Mouse (Mus musculus): ENCODE measurements around the gene 9030025P20Rik.
"Not testable (repeated sequence)": the region's sequence is repeated elsewhere in the genome, so short reads cannot be mapped to it uniquely, and the experiment has no call there.

The 9030025P20Rik gene

GRCm38 (mm10) chr17:14990116-14990702 is 11.9 kb downstream of the 9030025P20Rik start:
- not testable (repeated sequence) for DNase-seq (ENCODE audit: low read depth, low spot score)

DNA sequence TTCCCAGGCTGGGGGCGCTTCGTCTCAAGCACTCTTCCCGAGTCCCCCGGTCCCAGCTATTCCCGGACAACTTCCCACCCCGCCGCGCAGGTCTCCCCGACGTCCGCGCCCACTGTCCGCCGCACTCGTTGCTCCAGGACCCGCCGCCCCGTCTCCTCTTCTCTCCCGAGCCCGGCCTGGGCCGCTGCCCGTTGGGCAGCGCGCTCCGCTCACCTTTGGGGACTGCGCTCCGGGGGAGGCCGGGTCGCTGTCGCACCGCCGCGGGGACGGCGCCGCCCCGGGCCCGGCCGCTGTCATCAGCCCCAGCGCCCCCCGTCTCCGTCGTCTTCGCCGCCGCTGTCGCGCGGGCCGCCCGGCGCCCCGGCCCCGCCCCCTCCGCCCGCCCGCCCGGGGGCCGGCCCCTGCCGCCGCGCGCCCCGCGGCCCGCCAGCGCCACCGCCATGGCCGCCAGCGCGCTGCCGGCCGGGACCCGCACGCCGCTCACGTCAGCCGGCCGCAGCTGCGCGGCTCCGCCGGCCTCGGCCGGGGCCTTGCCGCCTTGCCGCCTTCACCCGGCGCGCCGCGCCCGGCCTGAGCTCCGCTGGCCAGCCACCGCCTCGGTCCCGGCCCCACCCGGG is 14.4 kb downstream of the 9030025P20Rik start:
- not testable (repeated sequence) for DNase-seq (ENCODE audit: low read depth, low spot score)

- not testable (repeated sequence) for DNase-seq (ENCODE audit: low read depth, low spot score)
Observed at GRCm38 (mm10) chr17:14993139-14993832, 15.0 kb downstream of the 9030025P20Rik start.

GRCm38 (mm10) chr17:14994140-14994539 is 15.9 kb downstream of the 9030025P20Rik start:
- not testable (repeated sequence) for DNase-seq (ENCODE audit: low read depth, low spot score)

DNA sequence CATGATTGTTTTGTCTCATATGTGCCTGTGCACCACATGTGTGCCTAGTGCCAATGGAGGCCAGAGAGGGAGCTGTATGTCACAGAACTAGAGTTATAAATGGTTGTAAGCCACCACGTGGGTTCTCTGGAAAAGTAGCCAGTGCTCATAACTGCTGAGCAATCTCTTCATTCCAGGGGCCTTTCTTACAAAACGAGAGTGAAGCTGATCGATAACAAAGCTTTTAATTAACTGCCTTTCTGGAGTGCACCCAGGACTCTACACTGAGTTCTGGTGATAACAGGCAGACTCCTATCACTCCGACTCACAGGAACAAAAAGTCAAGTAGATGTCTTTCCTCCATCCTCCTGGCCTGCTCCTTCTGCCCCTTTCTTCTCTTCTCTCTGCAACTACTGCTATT is 21.8 kb downstream of the 9030025P20Rik start:
- not testable (repeated sequence) for DNase-seq (ENCODE audit: low read depth, low spot score)

DNA sequence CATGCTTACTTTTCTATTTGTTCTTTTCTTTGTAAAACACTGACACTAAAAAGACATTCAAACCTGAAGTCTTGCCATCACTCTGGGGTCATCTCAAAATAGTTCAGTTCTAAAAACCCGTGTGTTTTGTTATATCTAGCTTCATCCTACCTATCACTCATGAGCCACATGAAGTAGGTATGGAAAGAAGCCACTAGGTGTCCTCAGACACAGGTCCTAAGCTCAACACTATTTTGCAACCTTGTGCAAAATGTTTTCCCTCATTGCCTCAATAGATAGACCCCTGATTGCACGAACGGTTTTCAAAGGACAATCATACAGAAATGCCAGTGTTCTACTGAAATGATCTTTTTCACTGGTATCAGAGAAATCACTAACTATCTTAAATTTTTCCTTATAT is 30.8 kb downstream of the 9030025P20Rik start:
- not testable (repeated sequence) for DNase-seq (ENCODE audit: low read depth, low spot score)

DNA sequence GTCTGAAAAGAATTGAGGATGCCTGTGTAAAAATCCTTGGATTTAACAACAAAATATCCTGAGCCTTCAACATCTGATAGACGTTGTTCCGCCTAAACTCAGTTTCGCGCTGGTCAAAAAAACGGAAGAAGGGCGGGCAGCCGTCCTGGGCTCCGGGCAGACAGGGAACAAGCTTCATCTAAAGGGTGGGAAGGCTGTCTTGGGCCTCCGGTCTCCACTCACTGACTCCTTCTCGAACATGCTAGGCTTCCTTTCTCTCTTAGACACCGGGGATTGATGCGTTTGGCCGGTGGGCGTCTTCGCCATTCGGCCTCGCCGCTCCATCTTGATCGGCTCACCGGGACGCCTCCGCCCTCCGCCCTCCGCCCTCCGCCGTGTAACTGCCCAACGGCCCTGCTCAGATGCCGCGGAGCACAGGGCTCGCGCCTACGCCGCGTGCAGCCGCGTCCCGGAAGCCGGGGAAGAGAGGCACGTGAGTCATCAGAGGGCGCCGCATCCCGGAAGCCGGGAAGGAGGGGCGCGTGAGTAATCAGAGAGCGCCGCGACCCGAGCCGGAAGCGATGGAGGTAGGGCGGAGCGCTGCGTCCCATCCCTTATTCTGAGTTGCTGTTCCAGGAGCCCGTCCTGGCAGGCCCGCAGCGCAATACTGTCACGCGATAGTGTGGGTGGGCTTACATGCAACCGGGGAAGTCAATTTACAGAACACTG is 31.6 kb downstream of the 9030025P20Rik start, which contains the start of gene Gm3435:
TSS of gene Gm3435 (plus strand) at position 471 of the 708 bp plus-strand sequence.
- DNase-seq (ENCODE audit: low read depth, low spot score): not testable (repeated sequence)

GRCm38 (mm10) chr17:15021503-15022220 is 43.4 kb downstream of the 9030025P20Rik start:
- DNase-seq (ENCODE audit: low read depth, low spot score): not testable (repeated sequence)

DNA sequence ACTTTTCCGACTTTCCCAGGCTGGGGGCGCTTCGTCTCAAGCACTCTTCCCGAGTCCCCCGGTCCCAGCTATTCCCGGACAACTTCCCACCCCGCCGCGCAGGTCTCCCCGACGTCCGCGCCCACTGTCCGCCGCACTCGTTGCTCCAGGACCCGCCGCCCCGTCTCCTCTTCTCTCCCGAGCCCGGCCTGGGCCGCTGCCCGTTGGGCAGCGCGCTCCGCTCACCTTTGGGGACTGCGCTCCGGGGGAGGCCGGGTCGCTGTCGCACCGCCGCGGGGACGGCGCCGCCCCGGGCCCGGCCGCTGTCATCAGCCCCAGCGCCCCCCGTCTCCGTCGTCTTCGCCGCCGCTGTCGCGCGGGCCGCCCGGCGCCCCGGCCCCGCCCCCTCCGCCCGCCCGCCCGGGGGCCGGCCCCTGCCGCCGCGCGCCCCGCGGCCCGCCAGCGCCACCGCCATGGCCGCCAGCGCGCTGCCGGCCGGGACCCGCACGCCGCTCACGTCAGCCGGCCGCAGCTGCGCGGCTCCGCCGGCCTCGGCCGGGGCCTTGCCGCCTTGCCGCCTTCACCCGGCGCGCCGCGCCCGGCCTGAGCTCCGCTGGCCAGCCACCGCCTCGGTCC is 45.7 kb downstream of the 9030025P20Rik start:
- DNase-seq (ENCODE audit: low read depth, low spot score): not testable (repeated sequence)

DNA sequence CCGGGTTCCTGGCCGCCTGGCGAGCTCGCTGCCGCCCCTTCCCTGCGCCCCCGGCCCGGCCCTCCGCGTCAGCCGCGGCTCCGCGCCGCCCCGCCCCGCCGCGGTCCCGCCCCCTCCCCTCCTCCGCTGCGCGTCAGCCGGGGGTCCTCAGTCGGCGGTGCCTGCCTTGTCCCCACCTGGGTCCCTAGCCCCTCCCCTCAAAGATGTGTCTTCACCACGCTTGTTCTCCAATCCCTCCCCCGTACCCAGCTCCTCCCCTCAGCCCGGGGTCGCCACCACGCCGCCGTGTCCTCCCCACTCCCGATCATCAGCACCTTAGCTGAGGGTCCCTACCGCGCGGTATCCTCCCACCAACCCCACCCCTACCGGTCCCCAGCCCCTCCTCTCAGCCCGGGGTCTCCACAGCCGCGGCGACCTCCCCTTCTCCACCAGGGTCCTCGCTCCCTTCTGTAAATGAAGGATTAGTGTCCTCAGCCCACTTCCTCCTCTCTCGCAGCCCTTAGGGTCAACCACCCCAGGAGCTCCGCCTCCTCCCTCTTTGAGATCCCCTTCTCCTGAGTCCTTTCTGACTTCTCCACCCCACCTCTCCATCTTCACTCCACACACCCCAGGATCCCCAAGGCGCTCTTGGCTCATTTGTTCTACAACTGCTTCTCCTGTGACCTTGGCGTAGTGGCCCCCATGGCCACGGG is 46.4 kb downstream of the 9030025P20Rik start:
- not testable (repeated sequence) for DNase-seq (ENCODE audit: low read depth, low spot score)

- not testable (repeated sequence) for DNase-seq (ENCODE audit: low read depth, low spot score)
Observed at GRCm38 (mm10) chr17:15025513-15025912, 47.2 kb downstream of the 9030025P20Rik start.

- DNase-seq (ENCODE audit: low read depth, low spot score): not testable (repeated sequence)
Observed at GRCm38 (mm10) chr17:15031414-15031813, 53.1 kb downstream of the 9030025P20Rik start.

DNA sequence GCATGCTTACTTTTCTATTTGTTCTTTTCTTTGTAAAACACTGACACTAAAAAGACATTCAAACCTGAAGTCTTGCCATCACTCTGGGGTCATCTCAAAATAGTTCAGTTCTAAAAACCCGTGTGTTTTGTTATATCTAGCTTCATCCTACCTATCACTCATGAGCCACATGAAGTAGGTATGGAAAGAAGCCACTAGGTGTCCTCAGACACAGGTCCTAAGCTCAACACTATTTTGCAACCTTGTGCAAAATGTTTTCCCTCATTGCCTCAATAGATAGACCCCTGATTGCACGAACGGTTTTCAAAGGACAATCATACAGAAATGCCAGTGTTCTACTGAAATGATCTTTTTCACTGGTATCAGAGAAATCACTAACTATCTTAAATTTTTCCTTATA is 62.2 kb downstream of the 9030025P20Rik start:
- not testable (repeated sequence) for DNase-seq (ENCODE audit: low read depth, low spot score)

All from retina, postnatal 7 days (tissue).